In genomic region chr15:88652006-88652405, GRCm38 (mm10) we compare ENCODE assay signal across 22 mouse cellular contexts. TPM values are rescaled to one million over a fixed set of nuclear protein-coding genes. Genes with fewer than 3 reads are reported as not detected.
A peak's percentile ranks its signal among the peaks of the same experiment; 100 is the strongest.
DNase-seq lines count a peak whose midpoint lies in the region; ATAC-seq lines count a peak whose summit lies in the region.
"Had no signal": no experiment of that assay in that cellular context is flagged by ENCODE, and none has a peak within 500 bp of the region (broad histone marks: within the 10 kb centered on the region; RNA-seq: fewer than 3 reads in every experiment).

No protein-coding gene starts in this region.

- no peaks in the 10 kb centered on the region for H3K9me3 ChIP-seq in limb, embryonic 11.5 days (ENCODE audit: control insufficient read depth, low read length)
- H3K9me3 ChIP-seq: embryonic facial prominence, embryonic 15.5 days; heart, embryonic 10.5 days; limb, embryonic 15.5 days; liver, embryonic 15.5 days had no signal

- no peaks in the 10 kb centered on the region for H3K36me3 ChIP-seq in limb, embryonic 11.5 days (ENCODE audit: control insufficient read depth, insufficient read depth, low read length)
- H3K36me3 ChIP-seq: embryonic facial prominence, embryonic 15.5 days; heart, embryonic 10.5 days; limb, embryonic 15.5 days; liver, embryonic 15.5 days had no signal

- ATAC-seq in limb, embryonic 11.5 days (ENCODE audit: insufficient number of reproducible peaks, low FRiP score, low TSS enrichment, low read depth), result no peak

- 52% methylated on average over 5 of the region's 5 CpGs for WGBS in limb, embryonic 11.5 days

- DNase-seq in embryo, embryonic 10 days (ENCODE audit: low spot score), result peak; percentile 58
- DNase-seq in embryo, embryonic 9.5 days (ENCODE audit: extremely low spot score), result no peak
- DNase-seq in 416B (ENCODE audit: low read depth), result peak; percentile 11
- DNase-seq in embryo, embryonic 11.5 days (ENCODE audit: low read depth, low spot score), result peak; percentile 17
- peak; percentile 57 for DNase-seq in limb, embryonic 11.5 days (ENCODE audit: low spot score)
- DNase-seq in yolk sac, embryonic 10.5 days (ENCODE audit: low spot score), result no peak
- DNase-seq in right cerebral cortex, adult 2 months (ENCODE audit: low spot score in 2 of 2), result no peak
- DNase-seq: adrenal gland, adult 2 months; cerebellum, postnatal 14 days; forebrain, postnatal 0 days; layer of hippocampus, postnatal 36 days; lung, postnatal 10 days; midbrain, embryonic 14.5 days had no signal

- no peak overlapping the region for H3K27ac ChIP-seq in limb, embryonic 11.5 days (replicated peaks; ENCODE audit: low read depth, low read length)
- H3K27ac ChIP-seq: embryonic facial prominence, embryonic 15.5 days; heart, embryonic 10.5 days; limb, embryonic 15.5 days; liver, embryonic 15.5 days had no signal

- H3K4me1 ChIP-seq in limb, embryonic 11.5 days (ENCODE audit: control insufficient read depth, insufficient read depth, low read length), result no peaks in the 10 kb centered on the region
- H3K4me1 ChIP-seq: embryonic facial prominence, embryonic 15.5 days; heart, embryonic 10.5 days; limb, embryonic 15.5 days; liver, embryonic 15.5 days had no signal

- H3K27me3 ChIP-seq in limb, embryonic 11.5 days (ENCODE audit: control insufficient read depth, insufficient read depth, low read length), result no peaks in the 10 kb centered on the region
- H3K27me3 ChIP-seq: limb, embryonic 15.5 days; liver, embryonic 15.5 days had no signal

- no peak overlapping the region for H3K9ac ChIP-seq in limb, embryonic 11.5 days (ENCODE audit: low read length)
- H3K9ac ChIP-seq: embryonic facial prominence, embryonic 15.5 days; forebrain, postnatal 0 days; limb, embryonic 15.5 days; liver, embryonic 15.5 days had no signal

- H3K4me2 ChIP-seq in limb, embryonic 11.5 days (ENCODE audit: low read depth, severe bottlenecking), result no peak overlapping the region
- H3K4me2 ChIP-seq: embryonic facial prominence, embryonic 15.5 days; limb, embryonic 15.5 days; liver, embryonic 15.5 days had no signal

- H3K4me3 ChIP-seq in limb, embryonic 11.5 days (ENCODE audit: low read depth, low read length), result no peak overlapping the region
- H3K4me3 ChIP-seq: embryonic facial prominence, embryonic 15.5 days; heart, embryonic 10.5 days; limb, embryonic 15.5 days; liver, embryonic 15.5 days had no signal

RNA-seq across cellular contexts. Expression of gene Zdhhc25, which starts 51.9 kb away (rescaled TPM):
- not detected in 2 replicates for polyA plus RNA-seq in limb, embryonic 11.5 days (2014; fragmentation: Nextera tagmentation; extraction: Ambion mirVana)
- polyA plus RNA-seq: adrenal gland, adult 2 months; embryonic facial prominence, embryonic 15.5 days; forebrain, postnatal 0 days; heart, embryonic 10.5 days; heart, postnatal 0 days; hindbrain, embryonic 11.5 days; kidney, embryonic 14.5 days; limb, embryonic 15.5 days; liver, embryonic 15.5 days; midbrain, embryonic 14.5 days; stomach, embryonic 16.5 days; thymus, postnatal 0 days had no signal

Comparison
In these comparisons a context has a peak if more than half of its experiments do, and no peak if none do; other contexts are left out.
1. DNase-seq: peak in embryo, embryonic 10 days (single experiment), 416B (single experiment), embryo, embryonic 11.5 days (single experiment) and limb, embryonic 11.5 days (single experiment); none in embryo, embryonic 9.5 days (single experiment), yolk sac, embryonic 10.5 days (single experiment) and right cerebral cortex, adult 2 months (0 of 2).